Mouse (Mus musculus) left cerebral cortex, postnatal 25 days (tissue): Measurements from ENCODE around the gene Cd247. TPM values are rescaled to one million over a fixed set of nuclear protein-coding genes. Genes with fewer than 3 reads are reported as not detected.
"Not testable (repeated sequence)": the region's sequence is repeated elsewhere in the genome, so short reads cannot be mapped to it uniquely, and the experiment has no call there.

Experiments used
- DNase-seq, 2 experiments: peaks; one replicate each; pipeline ENCODE4 v3.0.0; 2022; ENCODE audit warnings: low spot score in 2 of 2, mixed read lengths in 1 of 2
- intact Hi-C: fragments of 180-260 bp; cut with DNase I; formaldehyde crosslinking; loops from one replicate; pipeline ENCODE4 v1.15.1; 2025
- total RNA-seq, 2 experiments: library from RNA; stranded (reverse); gene quantifications; 2 replicates each; pipeline ENCODE4 v1.2.3; 2021

Cd247 gene
- not detected for total RNA-seq

DNA sequence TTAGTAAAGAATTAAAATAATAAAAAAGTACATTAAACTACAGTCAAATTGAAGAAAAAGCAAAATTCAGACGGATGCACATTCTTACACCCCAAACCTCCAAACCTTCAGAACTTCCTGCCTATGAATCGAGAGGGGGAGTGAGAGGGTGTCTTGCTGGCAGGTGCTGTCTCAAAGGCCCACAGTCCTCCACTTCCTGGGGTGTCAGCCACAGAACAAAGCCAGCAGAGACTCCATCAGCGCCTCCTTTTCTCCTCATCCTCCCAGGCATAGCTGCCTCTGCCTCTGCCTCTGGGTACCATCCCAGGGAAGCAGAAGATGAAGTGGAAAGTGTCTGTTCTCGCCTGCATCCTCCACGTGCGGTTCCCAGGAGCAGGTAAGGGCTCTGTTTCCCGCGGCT is at the start of gene Cd247:
TSS of gene Cd247 (plus strand) at position 171 of the 400 bp plus-strand sequence.
- DNase-seq = no peak
- intact Hi-C loops = loop anchor here (10.0 kb wide), 1 partner anchor 556 kb away; no protein-coding TSS in a partner anchor

GRCm38 (mm10) chr1:165738985-165739384 is 49.5 kb upstream of the Cd247 start:
- intact Hi-C loops = loop anchor here (5.0 kb wide), 1 partner anchor 157 kb away; no protein-coding TSS in a partner anchor
- DNase-seq = no peak

- no peak for DNase-seq
- intact Hi-C loops = no loop called here
Observed at GRCm38 (mm10) chr1:165741989-165742388, 46.5 kb upstream of the Cd247 start.

DNA sequence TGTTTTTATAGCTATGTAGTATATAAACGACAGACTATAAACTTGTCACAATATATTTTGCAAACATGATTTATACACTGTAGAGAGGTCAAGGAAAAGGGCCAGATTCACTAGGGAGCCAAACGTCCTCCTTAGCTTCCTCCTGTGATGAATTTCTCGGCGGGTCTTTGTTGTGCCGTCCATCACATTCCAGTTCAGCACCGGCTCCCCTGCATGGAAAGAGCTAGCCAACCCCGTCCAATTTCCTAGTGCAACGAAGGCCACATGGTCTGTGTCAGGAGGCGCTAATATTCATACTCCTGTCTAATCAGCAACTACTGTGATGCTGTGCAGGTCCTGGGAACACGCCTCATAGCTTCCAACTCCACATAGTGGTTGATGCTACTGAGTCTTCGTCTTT is 40.4 kb upstream of the Cd247 start:
- intact Hi-C loops = no loop called here
- DNase-seq = no peak

DNA sequence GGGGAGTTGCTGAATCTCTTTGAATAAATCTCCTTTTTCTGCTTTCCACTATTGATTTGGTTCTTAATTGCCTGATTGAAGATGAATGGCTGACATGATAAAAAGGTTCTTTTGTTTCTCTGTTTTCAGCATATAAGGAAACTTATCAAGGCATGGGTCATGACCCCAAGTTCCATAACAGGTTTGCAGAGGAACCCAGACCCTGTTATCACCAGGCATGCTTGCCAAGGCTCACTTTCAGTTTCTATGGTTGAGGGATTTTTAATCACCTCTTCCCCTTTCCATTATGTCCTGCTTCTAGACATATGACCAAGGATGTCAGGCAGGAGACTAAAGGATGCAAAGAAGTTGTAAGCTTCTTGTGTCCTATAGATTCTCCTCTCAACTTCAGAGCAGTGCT is 37.3 kb upstream of the Cd247 start:
- intact Hi-C loops = no loop called here
- no peak for DNase-seq

DNA sequence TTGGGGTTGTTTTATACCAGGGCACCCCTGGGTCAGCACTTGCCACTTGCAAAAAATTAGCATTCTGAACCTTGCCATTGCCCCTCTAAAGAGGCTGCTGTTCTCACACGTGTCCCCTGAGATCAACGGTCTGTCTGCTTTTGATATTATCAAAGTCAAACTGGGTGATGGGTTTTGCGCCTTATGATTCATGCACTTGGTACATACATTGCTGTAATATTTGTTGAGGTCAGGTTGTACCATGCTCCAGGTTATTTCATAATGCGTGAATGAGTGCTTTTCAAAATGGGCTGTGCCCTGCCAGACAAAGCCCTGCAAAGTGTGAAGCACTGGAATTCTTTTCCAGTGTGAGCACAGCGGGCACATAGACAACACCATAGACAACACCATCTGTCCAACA is 36.6 kb upstream of the Cd247 start:
- DNase-seq = no peak
- intact Hi-C loops = no loop called here

- intact Hi-C loops = loop anchor here (1.0 kb wide), 1 partner anchor 67 kb away; no protein-coding TSS in a partner anchor
- no peak for DNase-seq
Observed at GRCm38 (mm10) chr1:165754205-165754604, 34.3 kb upstream of the Cd247 start.

DNA sequence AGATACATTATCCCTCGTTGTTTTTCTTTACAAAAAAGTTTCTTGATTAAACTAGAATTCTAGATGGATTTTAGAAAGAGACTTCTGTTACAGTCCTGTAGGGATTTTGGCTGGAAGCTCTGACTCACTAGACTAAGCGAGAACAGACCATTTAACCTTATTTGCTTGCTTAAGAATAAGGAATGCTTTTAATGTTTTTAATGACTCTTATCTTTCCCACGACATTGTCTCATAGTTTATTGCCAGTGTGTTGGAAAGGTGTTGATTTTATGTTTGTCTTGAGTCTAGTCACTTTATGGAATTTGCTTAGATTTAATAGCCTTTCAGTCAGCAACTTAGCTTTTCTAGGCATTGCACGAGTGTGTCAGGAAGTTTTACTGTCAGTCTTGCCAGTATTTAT is 33.3 kb upstream of the Cd247 start:
- intact Hi-C loops = loop anchor here (1.0 kb wide), 1 partner anchor 196 kb away; no protein-coding TSS in a partner anchor

DNA sequence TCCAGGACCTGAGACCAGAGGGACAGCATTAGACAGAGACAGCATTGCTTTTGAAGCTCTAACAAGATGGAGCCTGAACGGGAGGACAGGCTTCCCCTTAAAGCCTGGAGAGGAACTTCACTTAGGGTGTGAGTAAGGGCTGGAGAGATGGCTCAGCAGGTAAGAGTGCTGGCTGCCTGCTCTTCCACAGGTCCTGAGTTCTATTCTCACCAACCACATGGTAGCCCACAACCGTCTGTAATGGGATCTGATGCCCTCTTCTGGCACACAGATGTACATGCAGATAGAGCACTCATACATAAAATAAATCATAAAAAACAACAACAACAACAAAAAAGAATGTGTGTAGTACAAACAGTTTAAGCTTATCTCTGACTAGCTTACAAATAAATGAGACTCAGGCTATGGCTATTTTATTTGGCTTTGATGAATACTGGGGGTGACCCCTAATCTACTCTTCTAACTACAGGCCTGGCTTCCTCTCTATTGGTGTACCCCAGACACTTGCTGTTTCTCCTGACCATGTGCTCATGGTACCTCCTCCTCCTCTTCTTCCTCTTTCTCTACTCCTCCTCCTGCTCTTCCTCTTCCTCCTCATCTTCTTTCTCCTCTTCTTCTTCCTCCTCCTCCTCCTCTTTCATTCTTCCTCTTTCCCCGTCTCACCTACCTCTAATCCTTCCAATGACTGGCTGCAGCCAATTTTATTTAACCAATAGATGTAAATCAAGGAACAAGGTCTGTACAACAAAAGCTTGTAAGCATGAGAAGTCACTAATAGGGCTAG is 26.8 kb upstream of the Cd247 start:
- intact Hi-C loops = no loop called here
- DNase-seq = no peak

More for the DNA sequence above, 33.3 kb upstream of the Cd247 start:
- DNase-seq = no peak

GRCm38 (mm10) chr1:165762498-165762897 is 26.0 kb upstream of the Cd247 start:
- DNase-seq, intact Hi-C loops: not testable (repeated sequence)

GRCm38 (mm10) chr1:165762914-165763634 is 25.4 kb upstream of the Cd247 start:
- intact Hi-C loops = no loop called here
- DNase-seq = no peak

- intact Hi-C loops = no loop called here
- DNase-seq = peak; percentile 92 to 97
Observed at GRCm38 (mm10) chr1:165763635-165764372, 24.7 kb upstream of the Cd247 start, which contains the start of gene Creg1. Gene Creg1 (plus strand): TSS chr1:165763746.

DNA sequence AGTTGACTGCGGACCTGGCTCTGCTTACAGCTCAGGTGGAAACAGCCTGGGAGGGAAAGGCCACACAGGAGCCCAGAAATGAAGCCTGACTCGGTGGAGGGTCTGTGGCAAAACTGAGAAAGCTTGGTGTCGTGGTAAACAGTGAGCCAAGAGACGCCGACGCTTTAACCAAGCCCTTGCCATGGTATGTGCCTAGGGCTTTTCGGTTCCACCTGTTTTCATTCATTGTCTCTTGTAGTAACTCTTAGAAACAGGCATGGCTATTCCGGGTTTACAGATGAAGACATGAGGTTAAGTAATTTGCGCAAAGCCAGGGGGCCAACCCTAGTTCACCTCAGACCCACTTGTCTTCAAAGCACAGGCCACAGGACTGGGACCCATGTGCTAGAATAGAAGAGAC is 23.9 kb upstream of the Cd247 start:
- no peak for DNase-seq
- intact Hi-C loops = no loop called here

- DNase-seq = no peak
Observed at GRCm38 (mm10) chr1:165765041-165765440, 23.4 kb upstream of the Cd247 start.

GRCm38 (mm10) chr1:165765651-165766294 is 22.7 kb upstream of the Cd247 start:
- no peak for DNase-seq
- intact Hi-C loops = no loop called here

More at GRCm38 (mm10) chr1:165765041-165765440, 23.4 kb upstream of the Cd247 start:
- intact Hi-C loops = no loop called here

GRCm38 (mm10) chr1:165766295-165766890 is 22.1 kb upstream of the Cd247 start:
- DNase-seq = no peak
- intact Hi-C loops = no loop called here

GRCm38 (mm10) chr1:165768894-165769512 is 19.5 kb upstream of the Cd247 start:
- intact Hi-C loops = no loop called here
- DNase-seq = no peak

DNA sequence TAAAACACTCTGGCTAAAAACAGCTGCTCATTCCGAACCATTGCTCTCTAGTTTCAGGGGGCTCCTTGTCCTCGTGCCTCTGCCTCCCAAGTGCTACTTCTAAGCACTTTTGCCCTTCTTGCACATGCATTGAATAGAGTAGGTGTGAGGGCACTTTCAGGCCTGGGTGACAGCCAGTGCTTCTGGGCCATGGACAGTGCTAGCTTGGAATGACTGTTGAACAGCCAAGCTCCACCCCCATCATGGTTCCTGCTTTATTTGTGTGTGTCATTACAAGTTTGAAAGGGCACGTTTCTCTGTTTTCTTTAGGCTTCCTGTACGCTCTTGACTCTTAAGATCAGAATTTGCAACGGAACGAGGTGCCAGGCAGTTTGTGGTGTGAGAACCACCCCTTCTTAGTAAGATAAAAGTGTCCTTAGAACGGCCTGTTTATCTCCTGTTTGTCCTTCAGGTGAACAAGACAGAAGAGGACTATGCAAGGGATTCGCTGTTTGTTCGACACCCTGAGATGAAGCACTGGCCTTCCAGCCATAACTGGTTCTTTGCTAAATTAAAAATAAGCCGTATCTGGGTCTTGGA is 18.2 kb upstream of the Cd247 start:
- no peak for DNase-seq
- intact Hi-C loops = loop anchor here (10.0 kb wide), 1 partner anchor 595 kb away; no protein-coding TSS in a partner anchor
